Mouse (Mus musculus) cerebellum, adult 2 months (tissue): Measurements from ENCODE around the gene Slc17a9. TPM values are rescaled to one million over a fixed set of nuclear protein-coding genes. Genes with fewer than 3 reads are reported as not detected.

Experiments
- DNase-seq, 2 experiments: peaks; one replicate each; pipeline ENCODE4 v3.0.0; 2021
- H3K27ac ChIP-seq: fragments of 200-500 bp; 2 replicates; pipeline ENCODE4 v1.5.1; 2012; ENCODE audit warnings: low read length, control low read depth, inconsistent platforms; ENCODE audit not compliant: insufficient read depth
- H3K27me3 ChIP-seq: fragments of 200-500 bp; 2 replicates; pipeline ENCODE4 v1.6.1; 2012; ENCODE audit warnings: inconsistent platforms, mild to moderate bottlenecking, low read length, moderate library complexity; ENCODE audit not compliant: control insufficient read depth, insufficient read depth
- H3K4me1 ChIP-seq: fragments of 200-500 bp; 2 replicates; pipeline ENCODE4 v1.6.1; 2011; ENCODE audit warnings: low read length; ENCODE audit not compliant: control insufficient read depth, insufficient read depth
- H3K4me3 ChIP-seq: fragments of 200-500 bp; replicated peaks from 2 replicates; pipeline ENCODE3; 2011; ENCODE audit warnings: mild to moderate bottlenecking, low read depth, low read length, control low read depth; ENCODE audit not compliant: insufficient read depth
- CTCF ChIP-seq: fragments of 200-500 bp; IDR thresholded peaks from 2 replicates; pipeline ENCODE4 v1.5.1; 2011; ENCODE audit warnings: low read depth, mild to moderate bottlenecking, control low read depth, low read length, moderate library complexity, borderline replicate concordance; ENCODE audit not compliant: insufficient read depth
- POLR2A ChIP-seq: fragments of 200-500 bp; IDR thresholded peaks from 2 replicates; pipeline ENCODE4 v1.6.1; 2011; ENCODE audit warnings: low read length, control low read depth, borderline replicate concordance; ENCODE audit not compliant: insufficient read depth
- WGBS: fragments of 180-500 bp; shearing (Covaris S2); methylation state at CpG from one replicate; pipeline ENCODE4 v1.1.7; 2018; 5-methylcytosine and 5-hydroxymethylcytosine counted together
- polyA plus RNA-seq: library from polyadenylated mRNA; depleted of rRNA; stranded (reverse); fragments of >200 nt; gene quantifications from 2 replicates; pipeline ENCODE4 v1.2.3, GENCODE M21; 2012

The Slc17a9 gene
- polyA plus RNA-seq, 1 experiment = 1.2 TPM

DNA sequence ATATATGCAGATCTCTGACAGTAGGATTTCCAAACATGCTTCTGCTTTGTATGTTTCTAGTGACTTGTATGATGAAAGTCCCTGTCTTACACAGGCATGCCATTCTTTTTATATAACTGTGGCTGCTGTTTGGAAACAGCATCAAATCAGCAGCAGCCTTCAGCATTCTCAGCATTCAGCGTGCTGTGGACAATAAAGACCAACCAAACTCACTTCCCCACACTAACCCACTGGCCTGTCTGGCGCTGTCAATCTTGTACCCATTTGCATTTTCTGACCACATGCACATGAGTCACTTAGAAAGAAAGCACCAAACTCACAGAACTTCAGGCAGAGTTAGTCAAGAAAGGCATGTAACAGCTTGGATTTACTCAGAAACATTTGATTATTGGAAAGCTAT is 29.9 kb upstream of the Slc17a9 start:
- H3K27me3 ChIP-seq = no peaks in the 10 kb centered on the region
- WGBS = 23% methylated on average over 2 of the region's 2 CpGs

GRCm38 (mm10) chr2:180700457-180700856 is 24.6 kb upstream of the Slc17a9 start:
- no peak for DNase-seq
- Histone ChIP-seq H3K27me3 (no peaks in the 10 kb centered on the region), H3K27ac (no peak overlapping the region), H3K4me1 (peaks cover 7% of the 10 kb centered on the region), H3K4me3 (peak overlapping the region; percentile 15)
- WGBS = 52% methylated on average over 5 of the region's 5 CpGs
- no peak for TF ChIP-seq POLR2A
- TF ChIP-seq CTCF = no peak

More for the DNA sequence above, 29.9 kb upstream of the Slc17a9 start:
- Histone ChIP-seq H3K4me3 (no peak overlapping the region), H3K4me1 (peaks cover 10% of the 10 kb centered on the region), H3K27ac (no peak overlapping the region)
- TF ChIP-seq POLR2A = no peak
- TF ChIP-seq CTCF = no peak
- no peak for DNase-seq

DNA sequence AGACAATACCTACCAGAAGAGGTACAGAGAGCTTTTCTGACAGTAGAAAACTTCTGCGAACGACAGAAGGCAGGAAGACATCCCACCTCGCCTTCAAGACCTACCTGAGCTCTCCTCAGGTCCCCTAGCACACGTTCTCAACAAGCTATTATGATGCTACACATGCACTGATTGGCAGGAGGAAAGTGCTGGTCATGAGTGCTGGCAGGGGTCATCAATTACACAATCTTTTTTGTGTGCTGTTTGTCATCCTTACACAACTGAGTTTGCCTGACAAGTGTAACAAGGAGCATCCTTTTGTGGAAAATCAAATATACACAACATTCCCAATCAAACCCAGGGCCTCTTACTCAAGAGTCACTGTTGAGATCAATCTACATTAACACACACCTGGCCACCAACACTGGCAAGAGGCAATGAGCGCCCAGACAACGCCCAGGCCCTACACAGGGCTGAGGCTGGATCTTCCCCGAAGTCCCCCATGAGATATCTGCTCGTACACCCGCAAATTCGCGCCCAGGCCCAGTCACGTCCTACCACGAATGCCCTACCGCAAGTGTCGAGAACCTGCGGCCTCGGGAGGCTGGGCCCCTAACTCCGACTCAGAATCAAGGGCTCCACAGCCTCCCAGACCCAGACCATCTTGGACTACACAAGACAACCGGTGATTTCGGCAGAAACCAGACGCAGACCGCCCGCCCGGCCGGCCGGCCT is 23.9 kb upstream of the Slc17a9 start:
- no peak for TF ChIP-seq CTCF
- TF ChIP-seq POLR2A = no peak
- H3K4me1 ChIP-seq = peaks cover 4% of the 10 kb centered on the region; the same call in 1 of the 2 replicates
- DNase-seq = no peak
- H3K27ac ChIP-seq = peak overlapping the region; percentile 88
- no peaks in the 10 kb centered on the region for H3K27me3 ChIP-seq
- 4% methylated on average over 26 of the region's 26 CpGs for WGBS
- H3K4me3 ChIP-seq = peak overlapping the region; percentile 93

- H3K27ac ChIP-seq = peak overlapping the region; percentile 88
- peak; percentile 94 to 95 for DNase-seq
- H3K4me1 ChIP-seq = peaks cover 4% of the 10 kb centered on the region; the same call in 1 of the 2 replicates
- H3K27me3 ChIP-seq = no peaks in the 10 kb centered on the region
- peak overlapping the region; percentile 93 for H3K4me3 ChIP-seq
- peak; percentile 69; the same call in 1 of the 2 replicates for TF ChIP-seq POLR2A
- TF ChIP-seq CTCF = no peak
- under 1% methylated on average over 66 of the region's 66 CpGs for WGBS
Measured at GRCm38 (mm10) chr2:180701767-180702621, 23.1 kb upstream of the Slc17a9 start.

DNA sequence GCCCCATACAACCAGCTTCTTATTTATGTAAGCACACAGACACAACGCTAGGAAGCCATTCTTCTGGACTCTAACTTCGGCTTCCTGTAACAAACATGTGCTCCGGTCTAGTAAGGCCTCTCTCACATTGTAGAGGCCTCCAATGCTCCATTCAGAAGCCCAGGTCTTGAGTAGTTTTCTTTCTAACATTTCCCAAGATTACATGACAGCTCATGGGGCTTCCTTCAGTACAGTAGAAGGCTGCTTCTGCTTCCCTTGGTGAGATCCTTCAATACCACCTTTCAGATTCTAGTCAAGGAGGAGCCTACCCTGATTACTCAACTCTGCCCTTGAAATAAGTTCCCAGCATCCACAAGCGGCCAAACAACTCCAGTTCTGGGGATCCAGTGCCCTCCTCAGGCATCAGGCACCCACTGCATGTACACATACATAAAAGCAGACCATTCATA is 22.3 kb upstream of the Slc17a9 start:
- WGBS = 23% methylated on average over 4 of the region's 4 CpGs
- Histone ChIP-seq H3K27ac (peak overlapping the region; percentile 82; the same call in 1 of the 2 replicates), H3K27me3 (no peaks in the 10 kb centered on the region), H3K4me3 (peak overlapping the region; percentile 93), H3K4me1 (peaks cover 4% of the 10 kb centered on the region; the same call in 1 of the 2 replicates)
- DNase-seq = no peak
- TF ChIP-seq POLR2A (no peak), CTCF (no peak)

DNA sequence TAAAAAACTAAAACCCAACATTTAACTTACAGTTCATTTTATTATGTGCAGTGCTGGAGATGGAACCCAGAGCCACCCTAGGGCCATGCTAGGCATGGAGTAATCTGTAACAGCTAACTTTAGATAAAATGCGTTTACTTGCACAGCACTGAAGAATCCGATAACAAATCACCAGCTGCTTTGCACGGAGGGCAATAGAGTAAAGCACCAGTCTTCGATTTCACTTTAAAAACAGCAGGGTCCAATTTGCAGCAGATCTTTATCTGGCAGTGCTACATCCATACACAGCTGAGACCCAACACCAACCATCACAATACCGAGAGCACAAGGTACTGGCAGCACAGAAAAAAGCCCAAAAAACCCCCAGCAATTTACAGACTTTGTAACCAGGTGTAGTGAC is 21.9 kb upstream of the Slc17a9 start:
- no peak for DNase-seq
- Histone ChIP-seq H3K27ac (no peak overlapping the region), H3K27me3 (no peaks in the 10 kb centered on the region), H3K4me3 (no peak overlapping the region), H3K4me1 (peaks cover 5% of the 10 kb centered on the region; the same call in 1 of the 2 replicates)
- 82% methylated on average over 5 of the region's 5 CpGs for WGBS
- TF ChIP-seq CTCF (no peak), POLR2A (no peak)

GRCm38 (mm10) chr2:180703645-180704359 is 21.3 kb upstream of the Slc17a9 start:
- H3K27ac ChIP-seq = no peak overlapping the region
- H3K4me3 ChIP-seq = no peak overlapping the region
- TF ChIP-seq POLR2A (no peak), CTCF (no peak)
- no peak for DNase-seq
- WGBS = 76% methylated on average over 3 of the region's 3 CpGs
- H3K4me1 ChIP-seq = peaks cover 8% of the 10 kb centered on the region; the same call in 1 of the 2 replicates
- H3K27me3 ChIP-seq = no peaks in the 10 kb centered on the region
